Mouse (Mus musculus): ENCODE results near the gene Ms4a3.

Ms4a3 gene

DNA sequence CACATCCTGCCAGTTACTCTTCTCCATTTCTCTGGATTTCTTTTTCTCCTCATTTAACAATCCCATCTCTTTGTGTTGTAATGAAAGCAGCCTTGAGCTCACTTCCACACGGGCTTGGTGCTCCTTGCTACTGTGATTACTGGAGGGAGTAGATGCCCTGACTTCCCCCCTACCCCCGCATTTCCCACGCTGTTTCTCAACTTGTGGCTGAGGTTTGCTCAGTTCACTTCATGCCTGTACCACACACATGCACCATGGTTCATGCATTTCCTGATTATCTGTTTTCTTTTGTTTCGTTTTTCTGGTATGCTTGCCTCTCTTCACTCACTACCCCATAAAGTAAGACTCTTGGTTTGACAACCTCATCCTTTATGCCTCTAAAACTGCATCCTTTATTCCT, 51.4 kb downstream of the Ms4a3 start:
- DNase-seq (ENCODE audit: extremely low spot score) = no peak

Data from embryo, embryonic 9.5 days (tissue).